Mouse (Mus musculus) heart, embryonic 10.5 days (tissue): ENCODE results near the gene Efhb. TPM values are rescaled to one million over a fixed set of nuclear protein-coding genes. Genes with fewer than 3 reads are reported as not detected.

Source experiments
- DNase-seq: peaks from one replicate; pipeline ENCODE4 v3.0.0-alpha.2; 2017; ENCODE audit warnings: low spot score
- H3K27ac ChIP-seq: fragments of 300-500 bp; sonication (generic); 2 replicates; pipeline ENCODE4 v1.5.1; 2016; ENCODE audit warnings: mild to moderate bottlenecking
- H3K27me3 ChIP-seq: fragments of 300-500 bp; sonication (generic); 2 replicates; pipeline ENCODE4 v1.6.1; 2016; ENCODE audit warnings: mild to moderate bottlenecking; ENCODE audit not compliant: poor library complexity, insufficient read depth, severe bottlenecking
- H3K36me3 ChIP-seq: fragments of 300-500 bp; sonication (generic); 2 replicates; pipeline ENCODE4 v1.6.1; 2016; ENCODE audit warnings: mild to moderate bottlenecking, moderate library complexity
- H3K4me1 ChIP-seq: fragments of 300-500 bp; sonication (generic); 2 replicates; pipeline ENCODE4 v1.6.1; 2016; ENCODE audit warnings: mild to moderate bottlenecking
- H3K4me3 ChIP-seq: fragments of 300-500 bp; sonication (generic); 2 replicates; pipeline ENCODE4 v1.5.1; 2016; ENCODE audit warnings: mild to moderate bottlenecking, moderate library complexity
- H3K9me3 ChIP-seq: fragments of 300-500 bp; sonication (generic); 2 replicates; pipeline ENCODE4 v1.6.1; 2016; ENCODE audit warnings: mild to moderate bottlenecking, moderate library complexity
- WGBS: fragments of 180-500 bp; shearing (Covaris S2); methylation state at CpG from one replicate; pipeline ENCODE4 v1.1.7; 2016; 5-methylcytosine and 5-hydroxymethylcytosine counted together
- polyA plus RNA-seq: library from polyadenylated mRNA; unstranded; fragments of >200 nt; fragmentation: Nextera tagmentation; extraction: Ambion mirVana; gene quantifications from 2 replicates; pipeline ENCODE4 v1.2.1, GENCODE M21; 2016

Efhb gene
- 0.28 and 0.38 TPM in 2 replicates for polyA plus RNA-seq

- H3K27me3 ChIP-seq: no peaks in the 10 kb centered on the region
- DNase-seq: peak; percentile 92
- H3K4me3 ChIP-seq: peak within 1 kb of the TSS; percentile 60
- WGBS: 21% methylated on average over 26 of the region's 26 CpGs
- peak within 1 kb of the TSS; percentile 74 for H3K27ac ChIP-seq
- no peaks in the 10 kb centered on the region for H3K9me3 ChIP-seq
- no peaks in the 10 kb centered on the region for H3K36me3 ChIP-seq
- peaks cover 4% of the 10 kb centered on the region; the same call in 1 of the 2 replicates for H3K4me1 ChIP-seq
Observed at GRCm38 (mm10) chr17:53462603-53463495, at the start of gene Efhb. Efhb (minus strand) TSS chr17:53463321.

GRCm38 (mm10) chr17:53512311-53512951 lies 49.3 kb upstream of the Efhb start:
- DNase-seq: no peak
- WGBS: 84% methylated on average over 2 of the region's 2 CpGs
- H3K27me3 ChIP-seq: no peaks in the 10 kb centered on the region
- no peak overlapping the region for H3K4me3 ChIP-seq
- H3K36me3 ChIP-seq: peaks cover 7% of the 10 kb centered on the region; the same call in 1 of the 2 replicates
- no peak overlapping the region for H3K27ac ChIP-seq
- H3K9me3 ChIP-seq: no peaks in the 10 kb centered on the region
- no peaks in the 10 kb centered on the region for H3K4me1 ChIP-seq

- DNase-seq: no peak
- 93% methylated on average over 2 of the region's 2 CpGs for WGBS
- Histone ChIP-seq H3K27me3 (no peaks in the 10 kb centered on the region), H3K4me1 (no peaks in the 10 kb centered on the region), H3K4me3 (no peak overlapping the region), H3K27ac (no peak overlapping the region), H3K36me3 (peaks cover 68% of the 10 kb centered on the region), H3K9me3 (no peaks in the 10 kb centered on the region)
Observed at GRCm38 (mm10) chr17:53502966-53503365, 39.8 kb upstream of the Efhb start.

GRCm38 (mm10) chr17:53489007-53489378 lies 25.9 kb upstream of the Efhb start:
- Histone ChIP-seq H3K9me3 (no peaks in the 10 kb centered on the region), H3K4me3 (no peak overlapping the region), H3K36me3 (peaks cover 65% of the 10 kb centered on the region), H3K4me1 (no peaks in the 10 kb centered on the region), H3K27me3 (no peaks in the 10 kb centered on the region), H3K27ac (no peak overlapping the region)
- WGBS: 89% methylated on average over 1 of the region's 1 CpGs
- DNase-seq: no peak

- no peak overlapping the region for H3K27ac ChIP-seq
- WGBS: 95% methylated on average over 4 of the region's 4 CpGs
- H3K9me3 ChIP-seq: no peaks in the 10 kb centered on the region
- H3K4me3 ChIP-seq: no peak overlapping the region
- peaks cover 61% of the 10 kb centered on the region for H3K36me3 ChIP-seq
- DNase-seq: no peak
- no peaks in the 10 kb centered on the region for H3K4me1 ChIP-seq
- no peaks in the 10 kb centered on the region for H3K27me3 ChIP-seq
Observed at GRCm38 (mm10) chr17:53488291-53489006, 25.3 kb upstream of the Efhb start.

- 51% methylated on average over 7 of the region's 7 CpGs for WGBS
- peaks cover 10% of the 10 kb centered on the region; the same call in 1 of the 2 replicates for H3K36me3 ChIP-seq
- no peak overlapping the region for H3K27ac ChIP-seq
- peak overlapping the region; percentile 97 for H3K4me3 ChIP-seq
- DNase-seq: no peak
- H3K4me1 ChIP-seq: peaks cover 19% of the 10 kb centered on the region
- H3K9me3 ChIP-seq: no peaks in the 10 kb centered on the region
- no peaks in the 10 kb centered on the region for H3K27me3 ChIP-seq
Observed at GRCm38 (mm10) chr17:53480433-53480832, 17.3 kb upstream of the Efhb start.

GRCm38 (mm10) chr17:53479604-53480041 lies 16.5 kb upstream of the Efhb start:
- Histone ChIP-seq H3K4me3 (peak overlapping the region; percentile 97), H3K27ac (peak overlapping the region; percentile 98), H3K9me3 (no peaks in the 10 kb centered on the region), H3K4me1 (peaks cover 19% of the 10 kb centered on the region), H3K36me3 (peaks cover 6% of the 10 kb centered on the region; the same call in 1 of the 2 replicates), H3K27me3 (no peaks in the 10 kb centered on the region)
- 1% methylated on average over 33 of the region's 33 CpGs for WGBS
- DNase-seq: peak; percentile 86

- no peaks in the 10 kb centered on the region for H3K27me3 ChIP-seq
- H3K9me3 ChIP-seq: no peaks in the 10 kb centered on the region
- under 1% methylated on average over 82 of the region's 82 CpGs for WGBS
- H3K4me3 ChIP-seq: peak within 1 kb of the TSS; percentile 97
- DNase-seq: peak; percentile 99
- peaks cover 19% of the 10 kb centered on the region for H3K4me1 ChIP-seq
- H3K36me3 ChIP-seq: 0 out of 2 replicates have a peak, but pooled peaks cover under 1% of the 10 kb centered on the region
- peak within 1 kb of the TSS; percentile 98 for H3K27ac ChIP-seq
Observed at GRCm38 (mm10) chr17:53478858-53479603, 15.9 kb upstream of the Efhb start, which contains the start of gene Rab5a. Rab5a (plus strand) TSS chr17:53479234.

GRCm38 (mm10) chr17:53478066-53478857 lies 15.1 kb upstream of the Efhb start:
- DNase-seq: no peak
- H3K36me3 ChIP-seq: no peaks in the 10 kb centered on the region
- H3K4me1 ChIP-seq: peaks cover 19% of the 10 kb centered on the region
- WGBS: 5% methylated on average over 15 of the region's 15 CpGs
- H3K27me3 ChIP-seq: no peaks in the 10 kb centered on the region
- H3K4me3 ChIP-seq: peak overlapping the region; percentile 97
- no peaks in the 10 kb centered on the region for H3K9me3 ChIP-seq
- peak overlapping the region; percentile 98 for H3K27ac ChIP-seq

- no peak overlapping the region for H3K4me3 ChIP-seq
- no peak for DNase-seq
Observed at GRCm38 (mm10) chr17:53468697-53469096, 5.6 kb upstream of the Efhb start.

GRCm38 (mm10) chr17:53465569-53465968 lies 2.4 kb upstream of the Efhb start:
- Histone ChIP-seq H3K27me3 (no peaks in the 10 kb centered on the region), H3K4me1 (peaks cover 4% of the 10 kb centered on the region; the same call in 1 of the 2 replicates), H3K27ac (no peak overlapping the region), H3K9me3 (no peaks in the 10 kb centered on the region), H3K4me3 (no peak overlapping the region), H3K36me3 (no peaks in the 10 kb centered on the region)
- DNase-seq: no peak
- WGBS: 40% methylated on average over 4 of the region's 4 CpGs

More at GRCm38 (mm10) chr17:53468697-53469096, 5.6 kb upstream of the Efhb start:
- Histone ChIP-seq H3K36me3 (no peaks in the 10 kb centered on the region), H3K27ac (no peak overlapping the region), H3K27me3 (no peaks in the 10 kb centered on the region), H3K4me1 (no peaks in the 10 kb centered on the region), H3K9me3 (no peaks in the 10 kb centered on the region)
